Mouse (Mus musculus) embryonic facial prominence, embryonic 10.5 days (tissue): ENCODE measurements at regions not wholly inside any gene's neighbourhood (a gene's known extent, or its start where the extent isn't known, plus 50 kb on each side); places are given as distances from the start of the nearest gene placed in this dataset.

Experiments used
- DNase-seq: peaks from one replicate; pipeline ENCODE4 v3.0.0-alpha.2; 2017; ENCODE audit warnings: low spot score
- H3K27ac ChIP-seq: fragments of 300-500 bp; sonication (generic); replicated peaks from 2 replicates; pipeline ENCODE4 v1.5.1; 2016; ENCODE audit warnings: mild to moderate bottlenecking
- H3K27me3 ChIP-seq: fragments of 300-500 bp; sonication (generic); replicated peaks from 2 replicates; pipeline ENCODE4 v1.6.1; 2016; ENCODE audit warnings: low read depth, mild to moderate bottlenecking; ENCODE audit not compliant: poor library complexity, severe bottlenecking
- H3K36me3 ChIP-seq: fragments of 300-500 bp; sonication (generic); replicated peaks from 2 replicates; pipeline ENCODE4 v1.6.1; 2016; ENCODE audit warnings: mild to moderate bottlenecking, moderate library complexity
- H3K4me1 ChIP-seq: fragments of 300-500 bp; sonication (generic); 2 replicates; pipeline ENCODE4 v1.6.1; 2016
- H3K4me3 ChIP-seq: fragments of 300-500 bp; sonication (generic); 2 replicates; pipeline ENCODE4 v1.5.1; 2016; ENCODE audit warnings: mild to moderate bottlenecking, moderate library complexity
- H3K9me3 ChIP-seq: fragments of 300-500 bp; sonication (generic); 2 replicates; pipeline ENCODE4 v1.6.1; 2016; ENCODE audit warnings: mild to moderate bottlenecking
- WGBS: fragments of 180-500 bp; shearing (Covaris S2); methylation state at CpG from one replicate; pipeline ENCODE4 v1.1.7; 2016; 5-methylcytosine and 5-hydroxymethylcytosine counted together

- Histone ChIP-seq H3K36me3 (no peaks in the 10 kb centered on the region), H3K4me3 (no peak overlapping the region), H3K27me3 (no peaks in the 10 kb centered on the region), H3K9me3 (no peaks in the 10 kb centered on the region), H3K27ac (no peak overlapping the region), H3K4me1 (no peaks in the 10 kb centered on the region)
- DNase-seq, result no peak
- WGBS, result 55% methylated on average over 1 of the region's 1 CpGs
These were observed 56.4 kb upstream of the Ddhd1 start for GRCm38 (mm10) chr14:45714311-45714710.

GRCm38 (mm10) chr14:45714786-45715185 is 56.8 kb upstream of the Ddhd1 start:
- Histone ChIP-seq H3K4me1 (no peaks in the 10 kb centered on the region), H3K27me3 (no peaks in the 10 kb centered on the region), H3K4me3 (no peak overlapping the region), H3K9me3 (no peaks in the 10 kb centered on the region), H3K27ac (no peak overlapping the region), H3K36me3 (no peaks in the 10 kb centered on the region)
- no peak for DNase-seq

- 40% methylated on average over 1 of the region's 1 CpGs for WGBS
- no peak for DNase-seq
- H3K4me3 ChIP-seq, result no peak overlapping the region
- H3K27ac ChIP-seq, result no peak overlapping the region
- no peaks in the 10 kb centered on the region for H3K9me3 ChIP-seq
- H3K36me3 ChIP-seq, result no peaks in the 10 kb centered on the region
- no peaks in the 10 kb centered on the region for H3K4me1 ChIP-seq
- no peaks in the 10 kb centered on the region for H3K27me3 ChIP-seq
These were observed 58.2 kb upstream of the Ddhd1 start for GRCm38 (mm10) chr14:45716100-45716499.

DNA sequence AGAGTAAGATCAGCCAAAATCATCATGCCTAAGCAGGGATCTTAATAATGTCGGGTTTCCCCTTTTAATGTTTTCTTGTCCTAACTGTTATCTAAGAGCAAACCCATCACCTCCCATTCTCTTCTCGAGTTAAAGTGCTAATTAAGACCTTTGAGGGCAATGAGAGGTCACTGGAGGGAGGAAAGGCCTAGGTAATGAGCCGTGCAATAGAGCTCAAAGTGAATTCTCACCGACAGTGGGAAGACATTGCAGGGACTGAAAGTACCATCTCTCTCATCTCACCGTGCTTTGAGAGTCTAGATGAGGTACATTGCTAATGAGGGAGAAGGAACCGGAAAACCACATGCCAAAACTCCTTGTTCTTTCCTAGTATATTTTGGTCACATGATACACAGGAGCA is 64.9 kb upstream of the Ddhd1 start:
- 0 out of 2 replicates have a peak, but pooled peaks cover 6% of the 10 kb centered on the region for H3K9me3 ChIP-seq
- WGBS, result 55% methylated on average over 6 of the region's 6 CpGs

DNA sequence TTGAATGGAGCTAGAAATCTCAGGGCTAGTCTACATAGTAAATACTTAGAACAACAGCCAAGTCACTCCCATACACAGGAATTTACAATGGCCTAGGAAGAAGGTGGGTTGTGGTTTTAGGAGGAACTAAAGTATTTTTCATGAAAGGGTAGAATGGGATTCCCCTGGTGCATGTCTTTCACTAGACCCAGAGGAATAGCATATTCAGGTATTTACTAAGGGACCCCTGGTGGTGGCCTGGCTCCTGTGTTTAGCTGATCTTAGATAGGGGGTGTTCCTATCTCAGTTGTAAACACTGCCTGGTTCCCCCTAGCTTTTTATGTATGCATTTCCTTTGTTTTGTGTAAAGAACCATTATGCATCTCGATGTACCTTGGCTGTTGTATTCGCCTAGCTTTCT is 66.4 kb upstream of the Ddhd1 start:
- no peak overlapping the region for H3K4me3 ChIP-seq
- H3K4me1 ChIP-seq, result no peaks in the 10 kb centered on the region
- H3K9me3 ChIP-seq, result 0 out of 2 replicates have a peak, but pooled peaks cover 6% of the 10 kb centered on the region
- H3K27me3 ChIP-seq, result no peaks in the 10 kb centered on the region
- no peaks in the 10 kb centered on the region for H3K36me3 ChIP-seq
- DNase-seq, result no peak
- H3K27ac ChIP-seq, result no peak overlapping the region
- WGBS, result 95% methylated on average over 2 of the region's 2 CpGs

More for the DNA sequence above, 64.9 kb upstream of the Ddhd1 start:
- no peak overlapping the region for H3K27ac ChIP-seq
- no peak for DNase-seq
- no peaks in the 10 kb centered on the region for H3K27me3 ChIP-seq
- H3K4me1 ChIP-seq, result no peaks in the 10 kb centered on the region
- no peaks in the 10 kb centered on the region for H3K36me3 ChIP-seq
- no peak overlapping the region for H3K4me3 ChIP-seq

GRCm38 (mm10) chr14:45734530-45735410 is 76.8 kb upstream of the Ddhd1 start:
- Histone ChIP-seq H3K4me3 (no peak overlapping the region), H3K9me3 (no peaks in the 10 kb centered on the region), H3K27ac (no peak overlapping the region), H3K4me1 (peaks cover 11% of the 10 kb centered on the region), H3K27me3 (no peaks in the 10 kb centered on the region), H3K36me3 (no peaks in the 10 kb centered on the region)
- 78% methylated on average over 10 of the region's 10 CpGs for whole genome bisulfite sequencing
- DNase-seq, result no peak

DNA sequence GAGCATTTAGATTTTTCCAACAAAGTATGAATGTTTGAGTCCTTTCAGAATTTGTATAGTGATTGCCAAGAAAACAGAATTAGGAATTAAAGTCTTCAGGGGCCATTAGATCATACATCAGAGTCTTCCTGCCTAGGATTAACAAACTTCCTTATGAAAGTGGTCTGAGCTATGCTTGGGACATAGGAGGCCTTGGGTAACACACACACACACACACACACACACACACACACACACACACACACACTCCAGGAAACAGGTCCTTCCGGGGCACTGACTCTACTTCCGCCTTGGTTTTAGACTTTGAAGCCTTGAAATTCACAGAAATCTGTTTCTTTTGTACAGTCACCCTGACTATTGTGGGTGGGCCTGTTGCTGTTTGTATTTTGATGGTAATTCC is 80.0 kb upstream of the Ddhd1 start:
- Histone ChIP-seq H3K36me3 (no peaks in the 10 kb centered on the region), H3K9me3 (no peaks in the 10 kb centered on the region), H3K27me3 (no peaks in the 10 kb centered on the region), H3K27ac (no peak overlapping the region), H3K4me3 (no peak overlapping the region), H3K4me1 (peaks cover 19% of the 10 kb centered on the region)
- WGBS, result 89% methylated on average over 2 of the region's 2 CpGs
- no peak for DNase-seq

DNA sequence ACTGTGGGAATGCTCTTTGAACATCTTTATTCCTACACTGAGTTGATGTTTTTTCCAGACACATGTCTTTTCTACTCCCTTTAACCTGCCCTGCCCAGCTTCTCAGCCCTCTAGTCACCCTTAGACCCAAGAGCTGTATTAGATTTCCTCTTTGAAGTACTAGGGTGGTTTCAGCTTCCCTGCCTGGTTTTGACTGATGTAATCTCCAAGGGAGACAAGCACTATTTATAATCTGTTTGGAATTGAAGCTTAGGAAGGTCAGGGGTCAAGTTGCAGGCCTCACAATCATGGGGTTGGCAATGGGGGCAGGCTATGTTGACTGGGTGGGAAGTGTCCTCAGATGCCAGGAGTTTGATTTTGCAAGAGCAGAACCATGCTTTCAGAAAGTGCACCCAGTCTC is 81.7 kb upstream of the Ddhd1 start:
- H3K9me3 ChIP-seq, result no peaks in the 10 kb centered on the region
- no peaks in the 10 kb centered on the region for H3K36me3 ChIP-seq
- peaks cover 19% of the 10 kb centered on the region for H3K4me1 ChIP-seq
- peak; percentile 32 for DNase-seq
- no peaks in the 10 kb centered on the region for H3K27me3 ChIP-seq
- H3K4me3 ChIP-seq, result no peak overlapping the region
- H3K27ac ChIP-seq, result no peak overlapping the region; the same call in 1 of the 2 replicates

- no peaks in the 10 kb centered on the region for H3K36me3 ChIP-seq
- peaks cover 19% of the 10 kb centered on the region for H3K4me1 ChIP-seq
- H3K27ac ChIP-seq, result no peak overlapping the region; the same call in 1 of the 2 replicates
- no peak overlapping the region for H3K4me3 ChIP-seq
- DNase-seq, result peak; percentile 24
- WGBS, result 31% methylated on average over 3 of the region's 3 CpGs
- H3K27me3 ChIP-seq, result no peaks in the 10 kb centered on the region
- H3K9me3 ChIP-seq, result no peaks in the 10 kb centered on the region
These were observed 82.7 kb upstream of the Ddhd1 start for GRCm38 (mm10) chr14:45740662-45741061.

DNA sequence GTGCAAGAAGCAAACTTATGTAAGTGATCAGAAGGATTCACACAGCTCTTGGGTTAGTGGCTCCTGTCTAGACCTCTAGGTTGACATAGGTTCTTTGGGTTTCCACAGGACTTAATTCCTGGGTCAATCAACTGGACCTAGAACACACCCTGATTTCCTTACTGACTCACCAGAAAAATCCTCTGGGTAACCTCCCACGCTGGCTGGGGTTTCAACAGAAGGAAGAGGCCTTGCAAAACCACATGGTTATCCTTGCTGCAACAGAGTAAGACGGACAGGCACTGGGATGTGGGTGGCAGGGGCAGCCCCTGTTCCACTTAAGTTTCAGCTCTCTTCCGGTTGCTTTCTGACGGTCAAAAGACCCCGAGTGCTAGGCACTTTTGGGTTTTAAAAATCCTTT is 88.2 kb upstream of the Ddhd1 start:
- Histone ChIP-seq H3K4me1 (no peaks in the 10 kb centered on the region), H3K27ac (no peak overlapping the region), H3K27me3 (no peaks in the 10 kb centered on the region), H3K4me3 (no peak overlapping the region), H3K9me3 (no peaks in the 10 kb centered on the region), H3K36me3 (no peaks in the 10 kb centered on the region)
- 84% methylated on average over 5 of the region's 5 CpGs for WGBS
- DNase-seq, result no peak

GRCm38 (mm10) chr14:45757376-45757775 is 99.4 kb upstream of the Ddhd1 start:
- Histone ChIP-seq H3K36me3 (no peaks in the 10 kb centered on the region), H3K9me3 (no peaks in the 10 kb centered on the region), H3K27ac (no peak overlapping the region), H3K4me1 (no peaks in the 10 kb centered on the region), H3K4me3 (no peak overlapping the region), H3K27me3 (no peaks in the 10 kb centered on the region)
- WGBS, result 0% methylated on average over 1 of the region's 1 CpGs
- no peak for DNase-seq

DNA sequence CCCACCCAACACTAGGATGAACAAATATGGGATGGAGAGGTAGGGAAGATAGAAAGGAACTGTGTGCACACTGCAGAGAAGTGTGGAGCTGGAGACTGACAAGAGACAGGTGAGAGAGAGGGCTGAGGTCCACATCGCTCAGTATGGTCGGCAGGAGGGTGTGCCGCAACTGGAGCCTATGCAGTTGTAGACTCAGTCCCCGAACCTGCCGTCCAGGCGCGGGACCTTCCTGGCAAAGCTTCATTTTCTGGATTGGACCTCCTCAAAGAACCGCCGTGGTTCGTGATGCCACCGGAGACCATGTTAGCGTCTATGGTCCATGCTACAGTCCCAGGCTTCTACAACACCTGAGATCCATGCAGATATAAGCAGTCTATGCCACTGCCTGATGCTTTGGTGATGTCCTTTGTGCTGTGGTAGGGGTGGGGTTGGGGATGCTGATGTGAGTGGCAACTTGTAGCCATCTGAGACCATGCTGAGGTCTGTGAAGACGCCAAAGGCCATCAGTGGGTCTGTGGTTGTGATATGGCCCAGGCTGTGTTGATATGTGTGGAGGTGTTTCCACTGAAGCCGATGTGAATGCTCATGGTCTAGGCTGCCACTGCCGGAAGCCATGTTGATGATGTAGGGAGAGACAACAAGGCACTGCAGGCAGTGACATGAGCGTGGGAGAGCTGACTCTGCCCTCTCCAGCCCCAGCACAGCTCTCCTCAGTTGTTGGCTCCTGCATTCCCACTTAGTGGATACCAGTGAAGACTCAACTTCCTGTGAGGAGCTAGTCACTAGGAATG is 103.1 kb upstream of the Ddhd1 start:
- no peaks in the 10 kb centered on the region for H3K27me3 ChIP-seq
- H3K4me1 ChIP-seq, result no peaks in the 10 kb centered on the region
- 97% methylated on average over 16 of the region's 16 CpGs for WGBS
- no peak overlapping the region for H3K4me3 ChIP-seq
- H3K27ac ChIP-seq, result no peak overlapping the region
- H3K36me3 ChIP-seq, result no peaks in the 10 kb centered on the region
- no peaks in the 10 kb centered on the region for H3K9me3 ChIP-seq
- no peak for DNase-seq

DNA sequence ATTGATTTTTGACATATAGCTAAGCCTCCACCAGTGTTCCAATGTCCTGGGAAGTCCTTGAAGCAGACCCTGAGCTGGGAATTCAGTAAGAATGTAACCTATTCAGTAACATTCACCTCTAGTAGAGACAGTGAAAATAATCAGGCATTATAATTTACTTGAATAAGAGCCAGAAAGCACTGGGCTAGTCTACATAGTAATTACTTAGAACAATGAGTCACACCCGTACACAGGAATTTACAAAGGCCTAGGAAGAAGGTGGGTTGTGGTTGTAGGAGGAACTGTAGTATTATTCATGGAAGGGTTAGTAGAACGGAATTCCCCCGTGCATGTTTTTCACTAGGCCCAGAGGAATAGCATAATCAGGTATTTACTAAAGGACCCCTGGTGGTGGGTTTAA is 106.3 kb upstream of the Ddhd1 start:
- no peak overlapping the region for H3K27ac ChIP-seq
- no peaks in the 10 kb centered on the region for H3K36me3 ChIP-seq
- no peak for DNase-seq
- WGBS, result 68% methylated on average over 3 of the region's 3 CpGs
- H3K4me3 ChIP-seq, result no peak overlapping the region
- no peaks in the 10 kb centered on the region for H3K27me3 ChIP-seq
- 0 out of 2 replicates have a peak, but pooled peaks cover under 1% of the 10 kb centered on the region for H3K4me1 ChIP-seq
- H3K9me3 ChIP-seq, result no peaks in the 10 kb centered on the region
